Mouse (Mus musculus) adrenal gland (tissue): ENCODE data around the gene Gpr22.

Experiments used
- intact Hi-C: fragments of 180-260 bp; cut with DNase I; formaldehyde crosslinking; loops from one replicate; pipeline ENCODE4 v1.15.1; 2025
- long read RNA-seq, 2 experiments: library from polyadenylated mRNA; unstranded; transcript quantifications; one replicate each; pipeline ENCODE4 v2.0.0; 2020; ENCODE audit warnings: borderline replicate concordance in 1 of 2; ENCODE audit not compliant: insufficient replicate concordance in 1 of 2

The Gpr22 gene
- long read RNA-seq, experiment 1, partial matches to known transcripts = 4 of 6 reads
- long read RNA-seq, experiment 1, other reads (novel, unspliced or antisense) = 2 of 6 reads
- long read RNA-seq, experiment 2, partial matches to known transcripts = 11 of 11 reads
- long read RNA-seq, experiment 2, other reads (novel, unspliced or antisense) = 0 of 11 reads

DNA sequence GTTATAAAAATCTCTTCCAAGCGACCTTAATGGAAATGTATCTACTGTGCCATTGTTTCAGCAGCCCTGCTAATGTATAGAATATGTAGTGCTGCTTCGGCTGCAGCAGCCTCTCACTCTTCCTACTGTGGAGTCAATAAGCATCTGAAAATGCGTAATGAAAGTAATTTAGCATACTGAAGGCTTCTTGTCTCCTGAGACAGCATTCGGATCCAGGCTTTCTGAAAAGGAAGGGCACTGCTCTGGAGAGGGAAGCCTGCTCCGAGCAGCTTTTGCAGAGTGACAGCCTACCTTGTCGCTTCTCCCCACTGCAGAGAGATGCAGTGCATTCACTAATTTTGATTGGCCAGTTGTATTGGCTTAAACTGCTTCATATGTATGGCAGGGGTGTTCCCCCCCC, at the start of gene Gpr22:
TSS of gene Gpr22 (minus strand) at position 348 of the 400 bp plus-strand sequence.
- intact Hi-C loops = no loop called here

GRCm38 (mm10) chr12:31755885-31756755, 42.4 kb upstream of the Gpr22 start:
- intact Hi-C loops = no loop called here

GRCm38 (mm10) chr12:31754465-31754864, 40.7 kb upstream of the Gpr22 start:
- intact Hi-C loops = no loop called here

- intact Hi-C loops = no loop called here
Measured at GRCm38 (mm10) chr12:31749846-31750245, 36.1 kb upstream of the Gpr22 start.

- intact Hi-C loops = no loop called here
Measured at GRCm38 (mm10) chr12:31747301-31747700, 33.6 kb upstream of the Gpr22 start.

- intact Hi-C loops = no loop called here
Measured at GRCm38 (mm10) chr12:31734616-31735015, 20.9 kb upstream of the Gpr22 start.

DNA sequence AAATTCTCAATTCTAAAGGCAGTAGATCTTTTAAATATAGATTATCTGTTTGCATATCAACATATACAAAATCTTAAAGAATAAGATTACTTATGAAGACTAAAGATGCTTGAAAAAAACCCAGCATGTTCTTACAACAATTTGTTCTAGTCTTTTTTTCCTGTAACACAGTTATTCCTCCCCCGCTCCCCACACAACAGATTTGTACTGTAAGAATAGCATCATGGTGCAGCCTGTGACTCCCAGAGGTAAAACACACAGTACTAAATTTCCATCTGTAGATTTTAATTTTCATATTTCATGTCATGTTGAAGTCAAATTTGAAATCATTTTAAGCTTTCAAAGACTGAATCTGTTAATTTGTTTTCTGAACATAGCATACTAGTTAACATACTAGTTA, 16.4 kb upstream of the Gpr22 start:
- intact Hi-C loops = no loop called here

- intact Hi-C loops = no loop called here
Measured at GRCm38 (mm10) chr12:31726707-31727106, 13.0 kb upstream of the Gpr22 start.

DNA sequence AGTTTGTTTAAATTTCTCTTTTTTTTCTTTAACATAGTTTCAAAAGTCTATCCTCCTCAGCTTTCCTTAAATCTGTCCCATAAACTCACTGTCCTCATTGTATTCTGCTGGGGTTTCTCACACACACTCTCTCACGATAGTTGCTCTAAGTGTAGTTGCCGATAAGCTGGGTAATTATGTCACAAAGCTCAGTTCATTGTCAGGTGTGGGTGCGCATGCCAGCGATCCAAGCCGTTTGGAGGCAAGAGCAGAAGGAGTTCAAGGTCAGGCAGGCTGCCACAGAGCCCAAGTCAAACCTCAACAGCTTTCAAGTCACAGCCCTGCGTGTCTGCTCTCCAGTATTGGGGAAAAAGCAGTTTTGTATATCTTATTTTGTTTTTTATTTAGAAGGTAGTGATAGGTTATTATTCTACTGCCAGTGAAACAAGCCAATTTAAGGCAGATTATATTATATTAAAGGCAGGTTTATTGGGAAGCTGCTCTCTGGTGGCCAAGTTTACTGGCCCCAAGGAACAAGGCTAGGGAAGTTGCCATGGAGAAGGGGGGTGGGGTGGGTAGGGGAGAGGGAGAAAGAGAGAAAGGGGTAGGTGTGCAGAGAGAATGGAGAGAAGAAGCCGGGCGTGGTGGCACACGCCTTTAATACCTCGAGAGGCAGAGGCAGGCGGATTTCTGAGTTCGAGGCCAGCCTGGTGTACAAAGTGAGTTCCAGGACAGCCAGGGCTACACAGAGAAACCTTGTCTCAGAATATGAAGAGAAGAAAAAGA, 11.9 kb upstream of the Gpr22 start:
- intact Hi-C loops = no loop called here

- intact Hi-C loops = no loop called here
Measured at GRCm38 (mm10) chr12:31724576-31724975, 10.8 kb upstream of the Gpr22 start.

DNA sequence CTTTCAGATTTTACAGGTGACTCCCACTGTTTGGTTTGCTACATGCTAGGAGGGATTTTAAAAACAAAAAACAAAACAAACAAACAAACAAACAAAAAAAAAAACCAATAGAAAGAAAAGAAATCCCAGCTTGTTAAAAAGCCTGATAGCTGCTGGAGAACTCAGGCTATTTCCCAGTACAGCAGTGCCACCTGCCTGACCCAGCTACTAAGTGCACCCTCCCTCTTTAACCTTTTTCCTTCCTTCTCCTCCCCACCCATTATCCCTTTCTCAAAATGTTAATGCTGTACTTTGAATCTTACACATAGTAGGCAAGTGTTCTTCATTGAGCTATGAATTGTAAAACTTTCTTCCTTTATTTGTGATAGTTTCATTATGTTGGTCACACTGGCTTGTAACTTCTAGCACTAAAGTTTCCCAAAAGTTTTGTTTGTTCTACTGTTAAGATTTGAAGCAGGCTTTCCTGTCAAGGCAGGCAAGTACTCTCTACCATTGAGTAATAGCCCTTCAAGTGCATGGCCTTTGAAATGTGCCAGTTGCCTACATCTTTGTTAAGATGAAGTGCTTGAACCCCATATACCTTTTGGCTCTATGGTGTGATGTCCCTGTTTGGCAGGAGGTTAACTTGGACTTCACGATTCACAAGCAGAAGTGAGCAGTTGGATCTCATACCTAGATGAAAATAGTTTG, 6.0 kb upstream of the Gpr22 start:
- intact Hi-C loops = loop anchor here (5.0 kb wide), 1 partner anchor 212 kb away; no protein-coding TSS in a partner anchor

DNA sequence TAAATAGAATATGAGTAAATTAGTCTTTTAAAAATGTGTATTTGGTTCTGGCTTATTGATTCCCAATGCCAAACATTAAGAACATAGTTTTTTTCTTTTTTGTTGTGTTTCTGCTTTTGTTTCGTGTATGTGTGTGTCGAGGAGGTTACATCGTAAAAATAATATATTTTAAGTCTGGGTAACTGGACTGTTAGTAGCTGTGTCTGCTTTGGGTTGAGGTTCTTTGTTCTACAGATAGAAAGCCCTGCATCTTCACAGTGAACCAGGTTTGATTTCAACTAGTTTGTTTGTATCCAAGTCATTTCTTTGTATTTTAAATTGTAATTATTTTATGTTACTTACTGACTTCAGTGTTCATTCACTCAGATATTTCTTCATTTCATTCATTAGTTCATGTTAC, 323 bp upstream of the Gpr22 start:
- intact Hi-C loops = no loop called here

DNA sequence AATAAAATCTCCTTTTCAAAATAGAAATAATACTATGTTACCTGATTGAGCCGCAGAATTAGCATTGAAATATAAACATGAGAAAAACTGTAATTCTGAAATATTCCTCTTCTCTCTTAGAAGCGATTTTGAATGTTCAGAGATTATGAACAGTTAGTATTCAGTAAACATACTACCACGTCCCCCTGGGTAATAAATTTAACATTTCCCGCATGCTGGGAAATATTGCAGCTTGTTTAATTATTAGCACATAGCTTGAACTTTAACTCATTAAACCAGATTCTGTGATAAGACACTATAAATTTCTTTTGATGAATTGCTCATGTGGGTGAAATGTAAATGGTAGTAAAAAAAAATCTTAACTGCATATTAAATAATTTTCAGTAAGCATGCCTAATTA, 1.0 kb downstream of the Gpr22 start:
- intact Hi-C loops = no loop called here

DNA sequence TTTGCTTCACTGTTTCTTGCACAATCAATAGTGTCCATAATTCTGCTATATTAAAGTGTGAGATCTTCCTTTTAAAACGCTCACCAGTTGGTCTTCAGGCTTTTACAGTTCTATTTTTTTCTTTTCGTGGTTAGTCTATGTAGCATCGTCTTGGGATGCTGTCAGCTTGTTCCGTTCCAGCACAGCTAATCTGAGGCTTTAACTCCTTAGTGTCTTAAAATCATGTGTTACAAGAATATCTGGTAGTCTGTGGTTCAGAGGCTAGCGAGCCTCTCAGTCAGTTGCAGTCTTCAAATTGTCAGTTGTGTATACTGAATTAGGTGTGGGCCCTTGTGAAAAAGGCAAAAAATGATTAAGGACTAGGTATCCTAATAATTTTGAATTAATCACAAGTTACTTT, 1.5 kb downstream of the Gpr22 start:
- intact Hi-C loops = no loop called here

GRCm38 (mm10) chr12:31709665-31710064, 4.1 kb downstream of the Gpr22 start:
- intact Hi-C loops = no loop called here

GRCm38 (mm10) chr12:31707531-31707930, 6.2 kb downstream of the Gpr22 start:
- intact Hi-C loops = no loop called here

DNA sequence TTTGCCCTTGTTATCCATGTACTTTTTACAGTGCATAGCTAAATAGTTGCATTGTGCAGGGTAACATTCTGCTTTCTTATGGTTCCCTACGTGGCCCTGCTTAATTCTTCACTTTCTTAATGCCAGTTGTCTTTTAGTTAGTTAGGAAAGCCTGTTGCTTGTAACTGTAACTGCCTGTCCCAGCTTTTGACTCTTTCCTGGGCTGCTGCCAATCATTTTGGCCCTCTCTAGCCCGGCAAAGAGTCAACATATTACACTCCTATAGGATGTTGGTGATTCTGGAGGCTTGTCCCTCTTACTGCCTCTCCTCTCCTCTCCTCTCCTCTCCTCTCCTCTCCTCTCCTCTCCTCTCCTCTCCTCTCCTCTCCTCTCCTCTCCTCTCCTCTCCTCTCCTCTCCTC, 7.6 kb downstream of the Gpr22 start:
- intact Hi-C loops = no loop called here

DNA sequence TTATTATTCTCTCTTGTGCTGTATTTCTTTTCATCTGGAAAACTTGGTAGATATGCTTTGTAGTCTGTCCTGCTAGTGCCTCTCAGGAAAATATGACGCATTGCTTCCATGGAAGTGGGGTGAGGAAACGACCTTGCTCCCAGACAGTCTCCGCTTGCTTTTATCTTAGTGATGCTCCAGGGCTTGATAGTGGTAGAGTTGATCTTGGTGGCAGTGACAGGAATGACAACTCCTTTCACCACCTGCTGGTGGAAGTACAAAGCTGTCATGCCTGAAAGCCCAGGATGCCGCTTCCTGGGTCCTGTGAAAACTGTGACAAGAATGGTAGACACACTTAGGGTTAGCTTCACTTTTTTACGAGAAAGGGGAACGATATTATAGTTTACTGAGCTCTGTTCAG, 9.8 kb downstream of the Gpr22 start:
- intact Hi-C loops = no loop called here

GRCm38 (mm10) chr12:31701411-31701810, 12.3 kb downstream of the Gpr22 start:
- intact Hi-C loops = no loop called here

DNA sequence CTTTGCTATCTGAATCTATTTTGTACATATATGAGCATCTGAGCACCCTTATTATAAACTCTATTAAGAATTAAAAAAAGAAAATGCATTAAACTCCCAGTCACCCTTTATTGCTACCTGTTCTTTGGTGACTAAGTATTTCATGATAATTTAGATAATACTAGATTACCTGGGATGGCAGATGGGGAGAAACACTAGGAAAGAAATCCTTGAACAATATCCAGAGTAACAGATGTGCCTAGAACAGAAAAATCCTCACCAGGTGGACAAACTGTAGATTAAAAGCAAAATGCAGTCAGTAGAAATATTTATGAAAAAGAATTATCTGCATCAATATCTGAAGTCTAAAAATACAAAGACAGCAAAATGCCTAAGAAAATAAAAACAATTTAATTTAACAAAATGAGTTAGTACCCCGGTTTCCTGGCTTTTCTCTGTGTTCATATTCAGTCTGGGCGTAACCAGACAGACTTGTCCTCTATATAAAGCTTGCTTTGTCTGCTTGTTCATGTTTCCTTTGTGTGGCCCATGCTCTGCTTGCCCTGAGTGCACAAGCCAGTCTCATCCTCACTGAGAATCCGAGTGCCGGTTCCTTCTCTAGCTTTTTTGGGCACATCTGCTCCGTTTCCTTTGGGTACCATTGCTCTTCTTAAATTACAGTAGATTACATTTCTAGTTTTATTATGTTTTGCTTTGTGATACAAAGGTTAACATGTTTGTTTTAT, 13.0 kb downstream of the Gpr22 start:
- intact Hi-C loops = no loop called here

- intact Hi-C loops = no loop called here
Measured at GRCm38 (mm10) chr12:31693278-31693677, 20.5 kb downstream of the Gpr22 start.
